Mouse (Mus musculus) midbrain, embryonic 15.5 days (tissue): Measurements from ENCODE around the gene 1700042G07Rik. TPM values are rescaled to one million over a fixed set of nuclear protein-coding genes. Genes with fewer than 3 reads are reported as not detected.

Experiments used
- ATAC-seq: fragments of 200-750 bp; cut with Nextera tagmentation; replicated peaks from 2 replicates; pipeline ENCODE4 v1.8.0; 2017; ENCODE audit warnings: moderate TSS enrichment
- H3K27ac ChIP-seq: fragments of 300-500 bp; sonication (generic); 2 replicates; pipeline ENCODE4 v1.5.1; 2015; ENCODE audit warnings: mild to moderate bottlenecking, inconsistent platforms
- H3K27me3 ChIP-seq: fragments of 300-500 bp; sonication (generic); replicated peaks from 2 replicates; pipeline ENCODE4 v1.6.1; 2015; ENCODE audit warnings: inconsistent platforms
- H3K36me3 ChIP-seq: fragments of 300-500 bp; sonication (generic); replicated peaks from 2 replicates; pipeline ENCODE4 v1.6.1; 2015; ENCODE audit warnings: inconsistent platforms
- H3K4me1 ChIP-seq: fragments of 300-500 bp; sonication (generic); 2 replicates; pipeline ENCODE4 v1.6.1; 2015; ENCODE audit warnings: inconsistent platforms
- H3K4me2 ChIP-seq: fragments of 300-500 bp; sonication (generic); 2 replicates; pipeline ENCODE4 v1.6.1; 2015; ENCODE audit warnings: inconsistent platforms, mild to moderate bottlenecking, moderate library complexity
- H3K4me3 ChIP-seq: fragments of 300-500 bp; sonication (generic); 2 replicates; pipeline ENCODE4 v1.5.1; 2015; ENCODE audit warnings: mild to moderate bottlenecking, inconsistent platforms
- H3K9ac ChIP-seq: fragments of 300-500 bp; sonication (generic); 2 replicates; pipeline ENCODE4 v1.6.1; 2015; ENCODE audit warnings: mild to moderate bottlenecking, inconsistent platforms
- H3K9me3 ChIP-seq: fragments of 300-500 bp; sonication (generic); 2 replicates; pipeline ENCODE4 v1.6.1; 2016; ENCODE audit warnings: inconsistent platforms
- WGBS: fragments of 180-500 bp; shearing (Covaris S2); methylation state at CpG from one replicate; pipeline ENCODE4 v1.1.7; 2015; ENCODE audit warnings: mixed read lengths; 5-methylcytosine and 5-hydroxymethylcytosine counted together
- polyA plus RNA-seq: library from polyadenylated mRNA; unstranded; fragments of >200 nt; fragmentation: Nextera tagmentation; extraction: Ambion mirVana; gene quantifications from 2 replicates; pipeline ENCODE4 v1.2.1, GENCODE M21; 2015

The 1700042G07Rik gene
- polyA plus RNA-seq, 1 experiment from 2014 or later, result not detected

DNA sequence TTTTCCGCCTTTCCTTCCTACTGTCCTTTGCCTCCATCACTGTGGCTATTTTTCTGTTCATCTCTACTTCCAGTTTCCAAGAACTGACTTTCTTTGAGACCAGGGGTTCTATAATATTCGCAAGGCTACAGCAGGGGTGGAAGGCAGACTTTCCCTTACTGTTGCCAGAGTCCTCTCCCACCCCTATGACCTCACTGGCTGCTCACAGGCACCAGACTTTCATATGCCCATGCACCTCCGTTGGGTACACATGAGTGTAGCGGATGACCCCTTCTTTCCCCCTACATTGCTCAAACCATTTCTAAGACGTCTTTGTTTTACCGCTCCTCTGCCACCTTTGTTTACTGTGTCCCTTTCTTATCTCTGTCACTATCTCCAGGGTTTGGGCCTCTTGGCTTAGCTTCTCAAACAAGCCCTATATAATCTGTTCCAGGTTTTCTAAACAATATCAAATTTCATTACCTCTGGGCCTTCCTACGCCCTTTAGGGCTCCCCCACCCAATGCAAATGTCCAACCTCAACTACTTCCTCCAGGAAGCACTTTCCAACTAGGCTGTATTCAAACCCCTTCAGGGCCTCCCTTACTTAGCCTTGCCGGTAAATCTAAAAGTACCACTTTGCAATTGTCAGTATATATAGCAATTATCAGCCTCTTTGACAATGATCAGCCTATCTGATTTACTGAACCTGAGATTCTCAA lies 7.3 kb upstream of the 1700042G07Rik start:
- Histone ChIP-seq H3K9ac (no peak overlapping the region), H3K9me3 (no peaks in the 10 kb centered on the region), H3K4me1 (no peaks in the 10 kb centered on the region), H3K4me2 (no peak overlapping the region), H3K36me3 (no peaks in the 10 kb centered on the region), H3K4me3 (no peak overlapping the region), H3K27me3 (no peaks in the 10 kb centered on the region), H3K27ac (no peak overlapping the region)
- WGBS, result 83% methylated on average over 8 of the region's 8 CpGs
- ATAC-seq, result no peak

DNA sequence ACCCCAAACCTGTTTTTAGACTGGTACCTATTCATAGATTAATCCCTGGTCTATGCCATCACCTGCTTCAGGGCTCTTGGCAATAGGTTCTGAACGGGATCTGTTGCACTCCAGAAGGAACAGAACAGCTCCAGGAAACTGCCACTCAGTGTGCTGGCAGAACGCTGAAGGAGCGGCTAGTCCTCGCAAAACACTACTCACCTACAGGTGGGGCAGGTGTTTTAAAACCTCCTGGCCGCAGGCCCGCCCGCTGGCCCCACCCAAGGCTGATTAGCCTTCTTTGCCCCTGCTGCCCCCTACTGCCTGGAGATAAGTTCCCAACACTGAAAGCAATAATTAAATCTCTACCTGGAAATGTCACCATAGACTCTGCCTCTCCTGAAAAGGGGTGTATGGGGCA lies 5.8 kb upstream of the 1700042G07Rik start, which contains the start of gene Tspan1:
Gene Tspan1 (minus strand): TSS at position 198 of the 400 bp plus-strand sequence.
- no peaks in the 10 kb centered on the region for H3K9me3 ChIP-seq
- H3K36me3 ChIP-seq, result no peaks in the 10 kb centered on the region
- H3K27me3 ChIP-seq, result no peaks in the 10 kb centered on the region
- H3K4me1 ChIP-seq, result no peaks in the 10 kb centered on the region
- H3K9ac ChIP-seq, result no peak within 1 kb of the TSS
- 42% methylated on average over 7 of the region's 7 CpGs for WGBS
- H3K27ac ChIP-seq, result no peak within 1 kb of the TSS
- no peak within 1 kb of the TSS for H3K4me3 ChIP-seq
- H3K4me2 ChIP-seq, result no peak within 1 kb of the TSS
- no peak for ATAC-seq

DNA sequence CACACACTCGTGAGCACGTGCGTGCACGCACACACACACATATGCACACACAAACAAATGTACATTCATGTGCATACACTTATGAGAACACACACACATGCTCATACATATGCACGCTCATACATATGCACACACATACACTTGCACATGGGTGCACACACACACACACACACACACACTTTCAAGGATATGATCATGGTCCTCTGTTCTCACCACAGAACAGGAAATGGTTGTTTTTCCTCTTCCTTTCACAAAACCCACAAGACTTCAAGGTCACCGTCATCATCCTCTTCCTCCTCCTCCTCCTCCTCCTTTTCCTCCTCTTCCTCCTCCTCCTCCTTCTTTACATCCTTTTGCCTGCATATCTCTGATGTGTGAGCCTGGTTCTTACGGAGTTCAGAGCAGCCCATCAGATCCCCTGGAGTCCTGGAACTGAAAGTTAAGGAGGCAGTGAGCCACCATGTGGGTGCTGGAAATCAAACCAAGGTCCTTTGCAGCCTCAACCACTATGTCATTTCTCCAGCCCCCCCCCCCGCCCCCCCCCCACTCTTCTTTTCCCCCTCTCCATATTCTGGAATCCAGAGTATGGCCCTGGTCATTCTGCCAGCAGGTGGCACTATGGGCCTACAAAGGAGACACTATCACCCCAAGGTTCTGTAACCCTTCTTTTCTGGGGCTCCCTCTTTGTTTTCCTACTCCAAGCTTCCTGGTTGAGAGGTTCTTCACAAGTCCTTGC lies 4.4 kb upstream of the 1700042G07Rik start:
- Histone ChIP-seq H3K27ac (no peak overlapping the region), H3K27me3 (no peaks in the 10 kb centered on the region), H3K4me2 (no peak overlapping the region), H3K36me3 (no peaks in the 10 kb centered on the region), H3K4me3 (no peak overlapping the region), H3K4me1 (no peaks in the 10 kb centered on the region), H3K9me3 (no peaks in the 10 kb centered on the region), H3K9ac (no peak overlapping the region)
- peak; percentile 75; the same call in 1 of the 2 replicates for ATAC-seq
- WGBS, result 75% methylated on average over 8 of the region's 8 CpGs

DNA sequence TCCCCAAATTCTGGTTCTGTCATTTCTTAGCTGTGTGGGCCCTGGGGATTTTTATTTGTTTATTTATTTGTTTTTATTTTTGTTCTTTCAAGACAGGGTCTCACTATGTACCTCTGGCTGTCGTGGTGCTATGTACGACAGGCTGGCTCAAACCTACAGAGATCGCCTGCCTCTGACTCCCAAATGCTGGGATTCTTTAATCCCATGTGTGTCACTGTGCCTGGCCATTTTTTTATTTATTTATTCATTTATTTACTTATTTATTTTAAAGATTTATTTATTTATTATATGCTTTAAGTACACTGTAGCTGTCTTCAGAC lies 3.9 kb upstream of the 1700042G07Rik start:
- Histone ChIP-seq H3K27me3 (no peaks in the 10 kb centered on the region), H3K4me3 (no peak overlapping the region), H3K27ac (no peak overlapping the region), H3K9me3 (no peaks in the 10 kb centered on the region), H3K4me1 (no peaks in the 10 kb centered on the region), H3K4me2 (no peak overlapping the region), H3K36me3 (no peaks in the 10 kb centered on the region), H3K9ac (no peak overlapping the region)
- ATAC-seq, result peak; percentile 35; the same call in 1 of the 2 replicates
- 65% methylated on average over 3 of the region's 3 CpGs for WGBS

DNA sequence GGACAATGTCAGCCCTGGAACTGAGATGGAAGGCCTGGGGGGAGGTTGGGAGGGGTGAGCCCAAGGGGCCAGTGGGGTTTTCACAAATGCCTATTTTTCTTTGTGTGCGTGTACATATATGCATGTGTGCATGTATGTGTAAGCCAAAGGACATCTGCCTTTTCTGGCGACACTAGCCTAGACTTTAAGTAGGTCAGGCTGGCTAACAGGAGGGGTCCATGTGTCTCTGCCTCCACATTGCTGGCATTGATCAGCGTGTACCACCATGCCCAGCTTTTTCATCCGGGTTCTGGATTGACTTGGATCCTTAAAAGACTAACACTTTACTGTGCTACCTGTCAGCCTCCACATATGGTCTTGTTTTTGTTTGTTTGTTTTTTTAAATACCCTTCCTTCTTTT lies 580 bp downstream of the 1700042G07Rik start:
- ATAC-seq, result no peak
- 97% methylated on average over 4 of the region's 4 CpGs for WGBS
- Histone ChIP-seq H3K27ac (no peak overlapping the region), H3K9me3 (no peaks in the 10 kb centered on the region), H3K36me3 (no peaks in the 10 kb centered on the region), H3K4me2 (no peak overlapping the region), H3K4me1 (peaks cover 18% of the 10 kb centered on the region), H3K27me3 (no peaks in the 10 kb centered on the region), H3K4me3 (no peak overlapping the region), H3K9ac (no peak overlapping the region)

DNA sequence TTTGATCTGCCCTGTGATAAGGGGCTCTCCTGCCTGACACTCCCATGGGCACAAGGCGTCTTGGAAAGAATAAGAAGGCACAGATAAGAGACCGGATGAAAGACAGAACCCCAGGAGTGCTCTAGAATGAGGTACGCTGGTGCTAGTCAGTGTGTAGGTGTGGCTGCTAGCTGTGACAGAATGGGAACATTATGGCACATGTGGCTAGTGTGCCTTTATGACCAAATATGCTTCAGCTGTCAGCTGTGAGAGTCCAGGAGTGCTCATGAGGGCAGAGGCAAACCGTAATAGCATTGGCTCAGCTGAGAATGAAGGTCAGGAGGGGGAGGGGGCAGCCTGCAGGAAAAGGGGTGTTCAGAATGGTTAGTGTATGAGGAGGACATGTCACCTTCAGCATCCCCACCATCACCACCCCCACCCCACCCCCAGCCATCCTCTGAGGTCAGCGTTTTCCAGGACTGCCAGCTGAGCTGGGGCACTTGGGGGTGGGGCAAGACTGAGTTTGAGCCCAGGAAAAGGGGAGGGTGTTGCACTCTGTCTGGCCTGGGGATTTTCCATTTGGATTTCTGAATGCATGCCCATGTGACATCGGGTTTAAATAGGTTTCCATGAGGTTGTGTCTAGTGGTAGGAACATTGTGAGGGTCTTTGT lies 1.4 kb downstream of the 1700042G07Rik start:
- H3K36me3 ChIP-seq, result no peaks in the 10 kb centered on the region

DNA sequence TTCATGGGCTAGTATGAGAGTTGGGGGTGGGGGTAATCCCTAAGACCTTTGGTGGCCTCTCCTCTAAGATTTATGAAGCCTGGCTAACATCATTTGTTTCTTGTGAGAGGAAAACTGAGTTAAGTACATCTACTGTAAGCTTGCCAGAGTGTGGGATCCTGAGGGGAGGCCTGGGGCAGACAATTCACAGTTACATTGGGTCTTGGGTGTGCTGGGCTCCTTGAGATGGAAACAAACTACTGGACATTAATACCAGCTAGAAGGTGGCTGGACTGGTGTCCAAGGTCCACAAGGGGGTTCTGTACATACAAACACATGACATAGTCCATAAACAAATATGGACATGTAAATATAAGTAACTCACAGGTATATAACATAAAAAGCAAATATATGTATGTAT lies 2.0 kb downstream of the 1700042G07Rik start:
- Histone ChIP-seq H3K9ac (no peak overlapping the region), H3K36me3 (no peaks in the 10 kb centered on the region), H3K4me3 (no peak overlapping the region), H3K27ac (no peak overlapping the region), H3K4me1 (peaks cover 18% of the 10 kb centered on the region), H3K4me2 (no peak overlapping the region), H3K27me3 (no peaks in the 10 kb centered on the region), H3K9me3 (no peaks in the 10 kb centered on the region)
- ATAC-seq, result no peak

More for the DNA sequence above, 1.4 kb downstream of the 1700042G07Rik start:
- Histone ChIP-seq H3K4me3 (no peak overlapping the region), H3K27ac (no peak overlapping the region), H3K4me1 (peaks cover 18% of the 10 kb centered on the region), H3K9ac (no peak overlapping the region), H3K27me3 (no peaks in the 10 kb centered on the region), H3K9me3 (no peaks in the 10 kb centered on the region), H3K4me2 (no peak overlapping the region)
- 40% methylated on average over 6 of the region's 6 CpGs for WGBS
- no peak for ATAC-seq

DNA sequence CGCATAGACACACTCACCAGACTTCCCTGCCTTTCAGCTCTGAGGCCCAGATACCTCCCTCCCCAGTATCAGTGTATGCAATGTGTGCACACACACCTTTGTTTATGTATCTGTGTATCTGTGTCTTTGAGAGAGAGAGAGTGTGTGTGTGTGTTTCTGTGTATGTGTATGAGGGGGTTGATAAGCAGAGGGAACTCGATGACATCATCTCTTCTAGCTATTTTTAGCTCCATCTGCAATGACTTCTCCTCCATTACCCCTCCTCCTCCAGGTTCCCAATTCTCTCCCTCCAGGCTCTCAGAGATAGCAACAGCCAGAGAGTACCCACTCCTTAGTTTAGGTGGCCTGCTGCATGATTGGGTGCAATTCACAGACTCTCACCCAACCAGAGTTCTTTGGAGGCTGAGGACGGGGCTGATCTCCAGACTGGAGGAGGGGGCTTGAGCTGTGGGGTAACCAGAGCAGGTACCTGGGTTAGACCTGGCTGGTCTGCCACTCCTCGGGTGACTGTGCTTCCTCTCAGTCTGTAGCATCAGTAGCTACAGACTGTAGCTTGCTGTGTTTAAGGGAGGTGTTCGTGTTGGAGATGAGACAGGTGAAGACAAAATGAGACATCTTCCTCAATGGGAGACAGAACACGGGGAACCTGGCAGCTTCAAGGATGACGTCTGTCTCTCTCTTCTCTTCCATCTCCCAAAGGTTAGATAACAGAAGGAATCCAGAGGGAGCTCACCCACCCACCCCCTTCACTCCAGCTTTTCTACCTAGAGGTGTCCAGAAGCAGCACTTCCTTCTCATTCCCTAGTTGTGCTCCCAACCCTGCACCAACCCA lies 2.8 kb downstream of the 1700042G07Rik start:
- Histone ChIP-seq H3K4me3 (no peak overlapping the region), H3K9me3 (no peaks in the 10 kb centered on the region), H3K36me3 (no peaks in the 10 kb centered on the region), H3K9ac (no peak overlapping the region), H3K4me1 (peaks cover 18% of the 10 kb centered on the region), H3K4me2 (peak overlapping the region; percentile 31; the same call in 1 of the 2 replicates), H3K27ac (peak overlapping the region; percentile 26; the same call in 1 of the 2 replicates), H3K27me3 (no peaks in the 10 kb centered on the region)
- peak; percentile 57 for ATAC-seq
- 74% methylated on average over 7 of the region's 7 CpGs for WGBS

DNA sequence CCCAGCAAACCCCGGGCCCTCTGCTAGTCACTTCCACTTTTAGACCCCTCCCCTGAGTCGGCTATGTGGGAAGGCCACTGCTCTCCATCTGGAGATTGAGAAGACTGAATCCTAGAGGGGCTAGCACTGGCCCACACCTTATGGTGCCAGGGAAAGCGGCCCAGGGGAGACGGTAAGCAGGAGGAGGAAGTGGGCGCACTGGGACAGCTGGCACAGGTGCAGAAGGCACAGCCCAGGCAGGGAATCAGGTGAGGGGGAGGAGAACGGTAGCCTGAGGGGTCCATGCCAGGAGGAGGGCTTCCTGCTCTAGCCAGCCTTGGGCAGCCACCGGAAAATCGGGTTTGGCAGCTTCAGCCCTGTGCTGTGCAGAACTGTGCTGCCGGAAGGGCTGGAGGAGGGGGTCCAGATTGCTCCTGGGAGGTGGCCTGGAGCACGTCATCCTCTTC lies 3.4 kb downstream of the 1700042G07Rik start:
- H3K4me2 ChIP-seq, result peak overlapping the region; percentile 31
- H3K9me3 ChIP-seq, result no peaks in the 10 kb centered on the region
- peaks cover 18% of the 10 kb centered on the region for H3K4me1 ChIP-seq
- no peak overlapping the region for H3K9ac ChIP-seq
- ATAC-seq, result peak; percentile 80
- 0 out of 2 replicates have a peak overlapping the region, but pooled peaks have one; percentile 10 for H3K27ac ChIP-seq
- H3K36me3 ChIP-seq, result no peaks in the 10 kb centered on the region
- WGBS, result 23% methylated on average over 9 of the region's 10 CpGs
- no peaks in the 10 kb centered on the region for H3K27me3 ChIP-seq
- no peak overlapping the region for H3K4me3 ChIP-seq

DNA sequence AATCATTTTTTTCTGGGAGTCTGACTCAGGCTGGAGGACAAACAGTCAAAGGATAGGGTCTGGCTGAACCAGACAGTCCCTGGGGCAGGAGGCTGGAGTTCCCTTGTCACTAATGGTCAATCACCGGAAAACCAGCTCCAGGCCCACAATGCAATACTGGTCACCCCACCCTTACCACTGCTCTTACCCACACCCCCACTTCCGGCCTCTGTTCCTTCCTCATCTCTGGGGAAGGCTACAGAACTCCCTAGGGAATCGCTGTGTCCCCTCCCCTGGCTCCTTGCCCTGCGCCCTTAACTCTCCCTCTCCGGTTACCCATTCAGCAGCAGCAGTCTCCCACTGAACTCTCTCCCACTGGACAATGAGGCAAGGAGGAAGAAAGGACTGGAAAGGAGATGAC lies 4.0 kb downstream of the 1700042G07Rik start:
- peaks cover 18% of the 10 kb centered on the region for H3K4me1 ChIP-seq
- H3K4me3 ChIP-seq, result no peak overlapping the region
- no peak for ATAC-seq
- no peaks in the 10 kb centered on the region for H3K9me3 ChIP-seq
- H3K27me3 ChIP-seq, result no peaks in the 10 kb centered on the region
- H3K9ac ChIP-seq, result no peak overlapping the region
- H3K4me2 ChIP-seq, result peak overlapping the region; percentile 31; the same call in 1 of the 2 replicates
- no peaks in the 10 kb centered on the region for H3K36me3 ChIP-seq
- no peak overlapping the region for H3K27ac ChIP-seq
- WGBS, result 26% methylated on average over 5 of the region's 5 CpGs

DNA sequence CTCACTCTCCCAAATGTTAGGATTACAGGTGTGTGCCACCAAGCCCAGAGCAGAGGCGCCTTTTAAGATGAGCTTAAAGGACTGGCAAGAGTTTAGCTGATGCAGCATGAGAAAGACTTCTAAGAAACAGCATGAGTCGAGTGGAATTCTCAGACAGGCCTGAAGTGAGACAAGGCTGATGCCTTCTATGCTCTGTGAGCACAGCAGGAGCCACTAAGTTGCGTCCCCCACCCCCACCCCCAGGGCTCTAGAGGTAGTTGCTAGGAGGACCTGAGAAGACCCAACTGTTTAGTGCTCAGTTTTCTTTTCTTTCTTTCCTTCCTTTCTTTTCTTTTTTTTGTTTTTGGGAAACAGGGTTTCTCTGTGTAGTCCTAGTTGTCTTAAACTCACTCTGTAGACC lies 8.9 kb downstream of the 1700042G07Rik start:
- H3K36me3 ChIP-seq, result no peaks in the 10 kb centered on the region
- H3K4me1 ChIP-seq, result peaks cover 7% of the 10 kb centered on the region
- 31% methylated on average over 3 of the region's 3 CpGs for WGBS
- H3K27ac ChIP-seq, result no peak overlapping the region
- no peak overlapping the region for H3K4me2 ChIP-seq
- H3K27me3 ChIP-seq, result no peaks in the 10 kb centered on the region
- no peak overlapping the region for H3K4me3 ChIP-seq
- no peak for ATAC-seq
- H3K9ac ChIP-seq, result no peak overlapping the region
- H3K9me3 ChIP-seq, result no peaks in the 10 kb centered on the region

DNA sequence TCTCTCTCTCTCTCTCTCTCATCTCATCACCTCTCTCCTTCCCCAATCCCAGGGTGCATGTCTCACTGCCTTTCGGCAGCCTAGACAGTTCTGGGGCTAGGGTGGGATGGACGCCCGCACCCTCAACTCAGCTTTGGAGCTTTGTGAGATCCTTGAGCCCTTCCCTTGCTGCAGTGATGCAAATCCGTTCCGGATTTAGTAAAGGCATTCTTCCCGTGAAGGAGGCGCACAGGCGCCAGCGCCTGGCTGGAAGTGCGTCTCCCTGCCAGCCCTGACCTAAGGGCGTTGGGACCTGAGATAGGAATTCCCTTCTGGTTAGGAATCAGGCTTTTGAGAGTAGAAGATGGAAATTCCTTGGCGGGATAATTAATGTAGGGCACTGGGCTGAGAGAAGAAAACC lies 9.6 kb downstream of the 1700042G07Rik start:
- no peaks in the 10 kb centered on the region for H3K9me3 ChIP-seq
- ATAC-seq, result no peak
- H3K27me3 ChIP-seq, result no peaks in the 10 kb centered on the region
- H3K4me2 ChIP-seq, result peak overlapping the region; percentile 41
- peak overlapping the region; percentile 48; the same call in 1 of the 2 replicates for H3K27ac ChIP-seq
- 1% methylated on average over 12 of the region's 12 CpGs for whole genome bisulfite sequencing
- peaks cover 7% of the 10 kb centered on the region for H3K4me1 ChIP-seq
- peak overlapping the region; percentile 15 for H3K4me3 ChIP-seq
- no peak overlapping the region for H3K9ac ChIP-seq
- no peaks in the 10 kb centered on the region for H3K36me3 ChIP-seq
